Mouse (Mus musculus) forebrain, embryonic 16.5 days (tissue): ENCODE data around the gene Yif1a. TPM values are rescaled to one million over a fixed set of nuclear protein-coding genes. Genes with fewer than 3 reads are reported as not detected.
A peak's percentile ranks its signal among the peaks of the same experiment; 100 is the strongest.

ENCODE experiments used
- ATAC-seq: fragments of 200-750 bp; cut with Nextera tagmentation; 2 replicates; pipeline ENCODE4 v1.8.0; 2017; ENCODE audit warnings: mild to moderate bottlenecking, moderate library complexity
- H3K27ac ChIP-seq: fragments of 300-500 bp; sonication (generic); 2 replicates; pipeline ENCODE4 v1.5.1; 2014; ENCODE audit warnings: low read length, control low read depth
- H3K27me3 ChIP-seq: fragments of 300-500 bp; sonication (generic); replicated peaks from 2 replicates; pipeline ENCODE4 v1.6.1; 2014; ENCODE audit warnings: low read length; ENCODE audit not compliant: control insufficient read depth, insufficient read depth
- H3K36me3 ChIP-seq: fragments of 300-500 bp; sonication (generic); 2 replicates; pipeline ENCODE4 v1.6.1; 2014; ENCODE audit not compliant: control insufficient read depth, insufficient read depth
- H3K4me1 ChIP-seq: fragments of 300-500 bp; sonication (generic); replicated peaks from 2 replicates; pipeline ENCODE4 v1.6.1; 2014; ENCODE audit warnings: low read length; ENCODE audit not compliant: control insufficient read depth, insufficient read depth
- H3K4me2 ChIP-seq: fragments of 300-500 bp; sonication (generic); 2 replicates; pipeline ENCODE4 v1.6.1; 2014; ENCODE audit warnings: mild to moderate bottlenecking, low read length, control low read depth
- H3K4me3 ChIP-seq: fragments of 300-500 bp; sonication (generic); replicated peaks from 2 replicates; pipeline ENCODE4 v1.5.1; 2014; ENCODE audit warnings: mild to moderate bottlenecking, low read length, control low read depth
- H3K9ac ChIP-seq: fragments of 300-500 bp; sonication (generic); replicated peaks from 2 replicates; pipeline ENCODE4 v1.6.1; 2014; ENCODE audit warnings: low read depth, low read length, control low read depth
- H3K9me3 ChIP-seq: fragments of 300-500 bp; sonication (generic); 2 replicates; pipeline ENCODE4 v1.6.1; 2016; ENCODE audit warnings: low read length; ENCODE audit not compliant: control insufficient read depth
- WGBS: fragments of 180-500 bp; shearing (Covaris S2); extraction: QIAGEN DNeasy Blood & Tissue Kit; methylation state at CpG from one replicate; pipeline ENCODE4 v1.1.7; 2014; 5-methylcytosine and 5-hydroxymethylcytosine counted together
- polyA plus RNA-seq: library from polyadenylated mRNA; unstranded; fragments of >200 nt; fragmentation: Nextera tagmentation; extraction: Ambion mirVana; gene quantifications from 2 replicates; pipeline ENCODE4 v1.2.1, GENCODE M21; 2015

Yif1a gene
- polyA plus RNA-seq, 1 experiment from 2014 or later, result 56.0 TPM

DNA sequence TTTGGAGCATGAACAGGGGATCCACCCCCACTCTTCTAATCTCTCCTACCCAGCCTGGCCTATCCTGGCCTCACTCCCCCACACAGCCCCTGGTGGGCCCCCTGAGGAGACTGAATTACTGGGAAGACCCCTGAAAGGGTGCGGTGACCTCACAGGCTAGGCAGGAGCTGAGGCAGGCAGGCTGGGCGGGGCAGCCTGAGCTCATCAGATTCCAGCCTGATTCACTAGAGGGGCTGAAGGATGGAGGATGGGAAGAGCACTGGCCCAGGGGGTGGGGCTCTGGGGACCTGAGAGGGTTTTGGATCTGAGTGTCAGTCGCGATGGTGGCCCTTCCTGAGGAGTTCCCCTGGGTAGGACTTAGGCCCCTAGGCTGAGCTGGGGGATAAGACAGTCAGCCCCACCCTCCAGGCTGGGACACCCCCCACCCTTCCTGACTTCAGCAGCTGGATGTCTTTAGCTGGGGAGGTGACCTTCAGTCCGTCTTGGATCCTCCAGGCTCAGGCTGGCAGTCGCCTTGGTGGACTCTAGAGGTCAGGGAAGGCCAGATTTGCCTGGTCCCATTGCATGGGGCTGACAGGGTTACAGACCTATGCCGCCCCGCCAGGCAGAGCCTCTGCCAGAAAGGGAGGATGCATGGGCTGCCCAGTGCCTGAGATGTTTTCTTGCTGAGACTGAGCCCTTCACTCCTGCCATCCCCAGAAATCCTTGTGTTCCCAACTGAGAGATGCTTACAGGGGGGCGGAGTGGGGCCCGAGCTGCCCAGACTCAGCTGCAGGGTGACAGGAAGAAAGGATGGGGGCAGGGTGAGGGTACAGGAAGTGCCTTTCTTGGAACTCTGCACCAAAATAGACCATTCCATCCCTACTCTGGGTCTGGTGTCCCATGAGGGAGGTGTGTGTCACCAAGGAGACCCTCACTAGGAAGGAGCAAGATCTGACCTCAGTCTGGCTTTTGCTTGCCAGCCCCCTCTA lies 29.3 kb upstream of the Yif1a start:
- H3K4me1 ChIP-seq, result peaks cover 10% of the 10 kb centered on the region
- peak overlapping the region; percentile 35; the same call in 1 of the 2 replicates for H3K9ac ChIP-seq
- no peak overlapping the region for H3K4me3 ChIP-seq
- 17% methylated on average over 10 of the region's 10 CpGs for WGBS
- no peaks in the 10 kb centered on the region for H3K27me3 ChIP-seq
- no peak overlapping the region for H3K27ac ChIP-seq
- H3K4me2 ChIP-seq, result no peak overlapping the region
- no peak for ATAC-seq
- no peaks in the 10 kb centered on the region for H3K36me3 ChIP-seq
- H3K9me3 ChIP-seq, result no peaks in the 10 kb centered on the region

DNA sequence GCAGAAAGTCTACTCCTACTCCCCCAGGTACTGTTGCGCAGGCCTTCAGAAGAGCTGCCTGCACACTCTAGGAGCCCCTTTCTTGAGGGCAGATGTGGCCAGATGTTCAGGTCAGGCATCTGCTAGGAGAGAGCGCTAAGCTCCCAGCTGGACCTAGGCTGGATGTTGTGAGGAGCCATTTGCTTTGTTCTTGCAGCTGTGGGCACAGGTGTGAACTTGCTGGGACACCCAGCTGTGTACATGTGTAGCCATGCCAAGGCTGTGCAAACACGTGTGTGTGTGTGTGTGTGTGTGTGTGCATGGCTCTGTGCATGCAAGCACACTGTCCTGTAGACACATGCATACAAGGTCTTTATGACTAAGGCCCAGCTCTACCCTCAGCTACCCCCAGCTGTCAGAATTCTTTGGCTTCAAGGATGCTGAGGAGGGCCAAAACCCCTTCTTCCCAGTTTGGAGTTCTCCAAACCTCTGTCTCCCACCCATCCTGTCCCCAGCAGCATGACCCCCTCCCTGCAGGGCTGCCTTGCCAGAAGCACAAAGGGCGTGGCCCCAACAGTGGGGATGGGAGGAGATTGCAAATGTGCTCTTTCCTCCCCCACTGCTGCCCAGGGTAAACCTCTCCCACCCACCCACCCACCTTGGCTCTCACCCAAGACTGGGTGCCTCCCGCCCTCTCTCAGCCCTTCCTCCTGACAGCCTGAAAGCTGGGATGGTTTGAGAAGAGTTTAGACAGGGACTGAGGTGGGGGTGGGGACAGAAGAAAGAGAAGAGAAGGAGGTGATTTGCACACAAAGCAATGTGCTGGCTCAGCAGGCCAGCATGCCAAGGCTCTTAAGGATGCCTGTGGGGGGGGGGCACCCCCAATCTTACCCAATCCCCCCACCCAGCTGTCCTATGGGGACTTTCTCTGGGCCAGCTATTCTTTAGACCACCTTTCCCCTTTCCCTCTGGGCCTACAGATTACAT lies 27.7 kb upstream of the Yif1a start:
- Histone ChIP-seq H3K27me3 (no peaks in the 10 kb centered on the region), H3K4me1 (peaks cover 10% of the 10 kb centered on the region), H3K4me2 (no peak overlapping the region), H3K4me3 (no peak overlapping the region), H3K27ac (peak overlapping the region; percentile 44), H3K36me3 (no peaks in the 10 kb centered on the region), H3K9ac (no peak overlapping the region), H3K9me3 (no peaks in the 10 kb centered on the region)
- peak; percentile 39; the same call in 1 of the 2 replicates for ATAC-seq
- WGBS, result 37% methylated on average over 5 of the region's 5 CpGs

DNA sequence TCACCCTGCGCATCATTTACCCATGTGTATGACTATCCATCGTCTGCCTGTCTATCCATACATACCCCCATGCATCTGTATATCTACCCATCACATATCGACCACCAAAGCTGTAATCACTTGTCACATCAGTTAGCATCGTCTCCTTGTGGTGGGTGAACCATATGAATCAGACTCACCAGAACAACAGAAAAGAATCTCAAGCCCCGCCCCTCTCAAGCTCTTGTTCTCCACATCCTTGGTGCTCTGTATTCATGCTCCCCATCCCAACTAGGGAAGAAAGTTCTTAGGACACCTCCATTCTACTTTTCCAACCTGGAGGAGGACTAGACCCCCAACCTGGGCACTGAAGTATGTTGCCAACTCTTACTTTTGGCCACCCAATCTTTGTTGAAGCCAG lies 26.3 kb upstream of the Yif1a start:
- Histone ChIP-seq H3K4me3 (no peak overlapping the region), H3K36me3 (no peaks in the 10 kb centered on the region), H3K9me3 (no peaks in the 10 kb centered on the region), H3K4me1 (peaks cover 10% of the 10 kb centered on the region), H3K27me3 (no peaks in the 10 kb centered on the region), H3K27ac (no peak overlapping the region), H3K9ac (no peak overlapping the region), H3K4me2 (no peak overlapping the region)
- no peak for ATAC-seq
- WGBS, result 87% methylated on average over 5 of the region's 5 CpGs

DNA sequence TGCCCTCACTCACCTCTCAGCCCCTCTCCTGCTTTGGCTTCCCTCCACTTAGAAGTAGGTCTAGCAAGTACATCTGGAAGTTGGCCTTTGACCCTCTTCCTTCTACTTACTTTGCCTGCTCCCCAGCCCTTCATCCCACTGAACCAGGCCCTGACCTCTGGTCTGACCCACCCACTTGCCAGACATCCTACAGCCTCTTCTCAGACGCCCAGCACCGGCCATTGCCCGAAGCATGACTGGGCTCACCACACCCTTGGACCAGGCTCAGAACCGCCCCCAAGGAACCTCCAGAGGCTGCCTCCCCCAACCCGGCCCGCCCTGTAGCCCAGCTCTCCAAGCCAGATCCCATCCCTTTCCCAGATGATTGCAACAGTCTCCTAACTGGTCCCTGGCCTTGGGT lies 25.9 kb upstream of the Yif1a start:
- Histone ChIP-seq H3K4me2 (no peak overlapping the region), H3K4me3 (no peak overlapping the region), H3K27ac (no peak overlapping the region), H3K4me1 (peaks cover 12% of the 10 kb centered on the region), H3K27me3 (no peaks in the 10 kb centered on the region), H3K36me3 (no peaks in the 10 kb centered on the region), H3K9ac (no peak overlapping the region), H3K9me3 (no peaks in the 10 kb centered on the region)
- WGBS, result 88% methylated on average over 6 of the region's 6 CpGs
- ATAC-seq, result no peak

DNA sequence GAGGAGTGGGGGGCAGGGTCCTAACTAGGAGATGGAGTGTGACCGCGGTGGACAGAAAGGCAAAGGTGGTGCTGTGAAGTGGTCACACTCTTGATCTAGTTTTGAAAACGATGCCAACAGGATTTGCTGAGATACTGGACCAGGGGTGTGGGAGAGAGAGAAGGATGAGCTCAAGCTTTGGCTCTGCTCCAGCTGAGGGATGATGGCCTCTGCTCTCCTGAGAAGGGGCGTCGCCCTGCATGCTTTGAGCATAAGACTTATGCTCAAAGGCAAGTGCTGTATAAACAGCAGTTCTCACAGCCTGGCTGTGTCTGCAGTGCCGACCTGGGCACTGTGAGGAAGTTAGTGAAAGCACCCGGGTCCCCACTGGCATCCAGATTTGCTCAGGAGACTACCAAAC lies 23.2 kb upstream of the Yif1a start:
- Histone ChIP-seq H3K4me2 (no peak overlapping the region), H3K9ac (no peak overlapping the region), H3K4me1 (peaks cover 24% of the 10 kb centered on the region), H3K27ac (no peak overlapping the region), H3K27me3 (peaks cover 6% of the 10 kb centered on the region; the same call in 1 of the 2 replicates), H3K4me3 (no peak overlapping the region), H3K36me3 (no peaks in the 10 kb centered on the region), H3K9me3 (no peaks in the 10 kb centered on the region)
- no peak for ATAC-seq
- 66% methylated on average over 7 of the region's 7 CpGs for WGBS

DNA sequence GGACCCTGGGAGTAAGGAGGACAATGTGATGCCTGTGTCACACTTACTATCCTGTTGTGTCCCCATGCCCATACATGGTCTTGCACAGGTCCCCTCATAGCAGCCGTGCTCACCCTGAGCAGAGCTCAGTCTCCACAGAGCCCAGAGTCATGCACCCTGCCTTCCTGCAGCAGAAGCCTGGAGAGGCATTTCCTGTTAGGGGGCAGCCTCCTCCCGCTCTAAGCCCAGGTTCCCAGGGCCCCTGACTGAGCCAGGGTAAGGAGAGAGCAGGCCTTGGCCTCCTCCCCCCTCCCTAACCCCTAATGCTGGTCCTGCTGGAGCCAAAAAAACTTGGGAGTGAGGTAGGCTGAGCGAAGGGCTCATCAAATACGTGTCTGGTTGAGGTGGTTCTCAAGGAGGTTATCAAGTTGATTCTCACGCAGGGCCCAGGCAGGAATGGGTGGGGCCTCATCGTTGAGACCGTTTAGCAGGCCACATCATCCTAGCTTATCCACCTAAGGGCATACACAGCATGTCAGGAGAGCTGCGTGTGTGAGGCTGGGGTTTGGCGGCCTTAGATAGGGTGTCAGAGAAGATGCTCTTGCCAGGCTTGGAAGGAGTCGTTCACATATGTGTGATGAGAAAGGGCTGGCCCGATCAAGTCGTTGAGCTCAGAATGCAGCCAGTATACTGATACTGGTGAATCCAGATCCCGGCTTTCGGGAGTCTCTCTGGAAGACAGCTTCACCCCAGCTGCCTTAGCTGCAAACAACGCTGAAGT lies 21.1 kb upstream of the Yif1a start:
- Histone ChIP-seq H3K4me1 (peaks cover 29% of the 10 kb centered on the region), H3K27me3 (peaks cover 6% of the 10 kb centered on the region; the same call in 1 of the 2 replicates), H3K9ac (peak overlapping the region; percentile 52), H3K27ac (0 out of 2 replicates have a peak overlapping the region, but pooled peaks have one; percentile 8), H3K4me2 (peak overlapping the region; percentile 84), H3K4me3 (peak overlapping the region; percentile 45), H3K9me3 (no peaks in the 10 kb centered on the region), H3K36me3 (no peaks in the 10 kb centered on the region)
- no peak for ATAC-seq
- 10% methylated on average over 15 of the region's 15 CpGs for WGBS

DNA sequence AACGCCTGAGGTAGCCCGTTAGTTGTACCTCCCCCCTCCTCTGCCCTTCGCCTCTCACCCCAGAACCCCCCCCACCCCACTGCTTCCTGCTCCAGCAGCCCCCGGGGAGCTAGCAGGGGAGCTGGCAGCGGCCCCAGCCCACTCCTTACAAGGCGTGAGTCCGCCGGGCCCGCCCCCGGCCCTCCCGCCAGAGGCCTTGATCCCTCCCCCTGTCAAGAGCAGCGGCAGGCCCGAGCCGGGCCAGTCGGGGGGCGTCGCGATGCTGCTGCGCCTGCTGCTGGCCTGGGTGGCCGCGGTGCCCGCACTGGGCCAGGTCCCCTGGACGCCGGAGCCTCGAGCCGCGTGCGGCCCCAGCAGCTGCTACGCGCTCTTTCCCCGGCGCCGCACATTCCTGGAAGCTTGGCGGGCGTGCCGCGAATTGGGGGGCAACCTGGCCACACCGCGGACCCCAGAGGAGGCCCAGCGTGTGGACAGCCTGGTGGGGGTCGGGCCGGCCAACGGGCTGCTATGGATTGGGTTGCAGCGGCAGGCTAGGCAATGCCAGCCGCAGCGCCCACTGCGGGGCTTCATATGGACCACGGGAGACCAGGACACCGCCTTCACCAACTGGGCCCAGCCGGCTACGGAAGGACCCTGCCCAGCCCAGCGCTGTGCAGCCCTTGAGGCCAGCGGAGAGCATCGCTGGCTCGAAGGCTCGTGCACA lies 20.3 kb upstream of the Yif1a start, which contains the start of gene Cd248:
Gene Cd248 (plus strand): TSS at position 212 of the 703 bp plus-strand sequence.
- Histone ChIP-seq H3K9me3 (no peaks in the 10 kb centered on the region), H3K27ac (0 out of 2 replicates have a peak within 1 kb of the TSS, but pooled peaks have one; percentile 8), H3K4me1 (peaks cover 35% of the 10 kb centered on the region), H3K9ac (peak within 1 kb of the TSS; percentile 52), H3K4me2 (peak within 1 kb of the TSS; percentile 84), H3K4me3 (peak within 1 kb of the TSS; percentile 45), H3K36me3 (no peaks in the 10 kb centered on the region), H3K27me3 (peaks cover 6% of the 10 kb centered on the region; the same call in 1 of the 2 replicates)
- WGBS, result 2% methylated on average over 41 of the region's 56 CpGs
- ATAC-seq, result peak; percentile 32; the same call in 1 of the 2 replicates

DNA sequence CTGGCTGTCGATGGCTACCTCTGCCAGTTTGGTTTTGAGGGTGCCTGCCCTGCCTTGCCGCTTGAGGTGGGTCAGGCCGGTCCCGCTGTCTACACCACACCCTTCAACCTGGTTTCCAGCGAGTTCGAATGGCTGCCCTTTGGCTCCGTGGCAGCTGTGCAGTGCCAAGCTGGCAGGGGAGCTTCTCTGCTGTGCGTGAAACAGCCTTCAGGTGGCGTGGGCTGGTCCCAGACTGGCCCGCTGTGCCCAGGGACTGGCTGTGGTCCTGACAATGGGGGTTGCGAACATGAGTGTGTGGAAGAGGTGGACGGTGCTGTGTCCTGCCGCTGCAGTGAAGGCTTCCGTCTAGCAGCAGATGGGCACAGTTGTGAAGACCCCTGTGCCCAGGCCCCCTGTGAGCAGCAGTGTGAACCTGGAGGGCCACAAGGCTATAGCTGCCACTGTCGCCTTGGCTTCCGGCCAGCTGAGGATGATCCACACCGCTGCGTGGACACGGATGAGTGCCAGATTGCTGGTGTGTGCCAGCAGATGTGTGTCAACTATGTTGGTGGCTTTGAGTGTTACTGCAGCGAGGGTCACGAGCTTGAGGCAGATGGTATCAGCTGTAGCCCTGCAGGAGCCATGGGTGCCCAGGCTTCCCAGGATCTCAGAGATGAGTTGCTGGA lies 19.6 kb upstream of the Yif1a start:
- 36% methylated on average over 21 of the region's 21 CpGs for WGBS
- peak overlapping the region; percentile 45 for H3K4me3 ChIP-seq
- H3K9ac ChIP-seq, result peak overlapping the region; percentile 52
- peaks cover 35% of the 10 kb centered on the region for H3K4me1 ChIP-seq
- H3K9me3 ChIP-seq, result no peaks in the 10 kb centered on the region
- H3K27ac ChIP-seq, result no peak overlapping the region
- H3K27me3 ChIP-seq, result peaks cover 6% of the 10 kb centered on the region; the same call in 1 of the 2 replicates
- H3K36me3 ChIP-seq, result no peaks in the 10 kb centered on the region
- peak overlapping the region; percentile 84 for H3K4me2 ChIP-seq
- ATAC-seq, result 0 out of 2 replicates have a peak, but pooled peaks have one; percentile 1
